Mouse (Mus musculus) cerebellum, adult 2 months (tissue): ENCODE measurements around the gene Psmc3ip. TPM values are rescaled to one million over a fixed set of nuclear protein-coding genes. Genes with fewer than 3 reads are reported as not detected.

Experiments
- DNase-seq, 2 experiments: peaks; one replicate each; pipeline ENCODE4 v3.0.0; 2021
- H3K27ac ChIP-seq: fragments of 200-500 bp; 2 replicates; pipeline ENCODE4 v1.5.1; 2012; ENCODE audit warnings: low read length, control low read depth, inconsistent platforms; ENCODE audit not compliant: insufficient read depth
- H3K27me3 ChIP-seq: fragments of 200-500 bp; 2 replicates; pipeline ENCODE4 v1.6.1; 2012; ENCODE audit warnings: inconsistent platforms, mild to moderate bottlenecking, low read length, moderate library complexity; ENCODE audit not compliant: control insufficient read depth, insufficient read depth
- H3K4me1 ChIP-seq: fragments of 200-500 bp; 2 replicates; pipeline ENCODE4 v1.6.1; 2011; ENCODE audit warnings: low read length; ENCODE audit not compliant: control insufficient read depth, insufficient read depth
- H3K4me3 ChIP-seq: fragments of 200-500 bp; replicated peaks from 2 replicates; pipeline ENCODE3; 2011; ENCODE audit warnings: mild to moderate bottlenecking, low read depth, low read length, control low read depth; ENCODE audit not compliant: insufficient read depth
- CTCF ChIP-seq: fragments of 200-500 bp; IDR thresholded peaks from 2 replicates; pipeline ENCODE4 v1.5.1; 2011; ENCODE audit warnings: low read depth, mild to moderate bottlenecking, control low read depth, low read length, moderate library complexity, borderline replicate concordance; ENCODE audit not compliant: insufficient read depth
- POLR2A ChIP-seq: fragments of 200-500 bp; IDR thresholded peaks from 2 replicates; pipeline ENCODE4 v1.6.1; 2011; ENCODE audit warnings: low read length, control low read depth, borderline replicate concordance; ENCODE audit not compliant: insufficient read depth
- WGBS: fragments of 180-500 bp; shearing (Covaris S2); methylation state at CpG from one replicate; pipeline ENCODE4 v1.1.7; 2018; 5-methylcytosine and 5-hydroxymethylcytosine counted together
- polyA plus RNA-seq: library from polyadenylated mRNA; depleted of rRNA; stranded (reverse); fragments of >200 nt; gene quantifications from 2 replicates; pipeline ENCODE4 v1.2.3, GENCODE M21; 2012

Psmc3ip gene
- polyA plus RNA-seq, 1 experiment = 5.3 TPM

- no peak for TF ChIP-seq CTCF
- no peak for TF ChIP-seq POLR2A
Measured at GRCm38 (mm10) chr11:101120545-101121188, 25.4 kb upstream of the Psmc3ip start.

DNA sequence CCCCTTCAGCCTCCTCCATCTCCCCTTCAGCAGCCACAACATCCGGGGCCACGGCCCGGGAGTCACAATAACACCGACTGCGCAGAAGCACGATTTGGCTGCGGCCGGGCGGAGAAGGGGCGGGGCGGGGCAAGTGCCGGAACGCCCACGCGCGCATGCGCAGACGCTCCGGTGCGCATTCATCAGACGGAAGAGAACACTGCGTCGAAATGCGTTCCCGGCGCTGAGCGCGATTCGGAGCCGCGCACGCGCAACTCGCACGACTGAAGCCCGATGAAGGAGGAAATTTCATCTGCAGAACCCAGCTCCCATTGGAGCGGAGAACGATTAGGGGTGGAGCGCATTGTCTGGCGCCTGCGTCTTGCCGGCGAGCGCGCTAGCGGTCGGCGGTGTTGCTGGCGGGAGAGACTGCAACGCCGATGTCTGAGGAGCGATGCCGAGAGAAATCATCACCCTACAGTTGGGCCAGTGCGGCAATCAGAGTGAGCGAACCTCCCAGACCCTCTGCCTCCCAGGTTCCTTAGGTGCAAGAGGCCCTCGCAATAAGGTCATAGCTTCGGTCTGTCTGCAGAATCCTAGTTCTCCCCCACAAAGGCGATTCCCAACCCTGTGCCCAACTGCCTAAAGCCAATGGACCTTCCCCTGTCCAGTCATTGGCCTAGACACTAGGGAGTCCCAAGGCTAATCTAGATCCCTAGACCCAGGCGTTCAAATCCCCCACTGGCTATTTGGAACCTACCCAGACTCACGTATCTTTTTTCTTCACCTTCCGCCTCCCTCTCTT lies 24.7 kb upstream of the Psmc3ip start, which contains the start of the genes Retreg3 and Tubg1:
TSS of gene Retreg3 (minus strand) at position 133 of the 784 bp plus-strand sequence.
TSS of gene Tubg1 (plus strand) at position 178 of the 784 bp plus-strand sequence.
- Histone ChIP-seq H3K27ac (peak within 1 kb of the TSS; percentile 84), H3K4me3 (peak within 1 kb of the TSS; percentile 92), H3K27me3 (no peaks in the 10 kb centered on the region), H3K4me1 (peaks cover 7% of the 10 kb centered on the region; the same call in 1 of the 2 replicates)
- WGBS = under 1% methylated on average over 61 of the region's 61 CpGs
- peak; percentile 92 for TF ChIP-seq POLR2A
- TF ChIP-seq CTCF = no peak
- peak; percentile 99 to 100 for DNase-seq

More at GRCm38 (mm10) chr11:101120545-101121188, 25.4 kb upstream of the Psmc3ip start:
- Histone ChIP-seq H3K4me3 (peak overlapping the region; percentile 85), H3K4me1 (peaks cover 11% of the 10 kb centered on the region; the same call in 1 of the 2 replicates), H3K27me3 (no peaks in the 10 kb centered on the region), H3K27ac (peak overlapping the region; percentile 84)
- no peak for DNase-seq
- WGBS = 7% methylated on average over 19 of the region's 19 CpGs

- H3K4me1 ChIP-seq = peaks cover 7% of the 10 kb centered on the region; the same call in 1 of the 2 replicates
- no peaks in the 10 kb centered on the region for H3K27me3 ChIP-seq
- H3K27ac ChIP-seq = peak overlapping the region; percentile 75
- no peak for TF ChIP-seq CTCF
- no peak for TF ChIP-seq POLR2A
- DNase-seq = no peak
- peak overlapping the region; percentile 92 for H3K4me3 ChIP-seq
- under 1% methylated on average over 39 of the region's 39 CpGs for WGBS
Measured at GRCm38 (mm10) chr11:101119131-101119760, 24.0 kb upstream of the Psmc3ip start.

GRCm38 (mm10) chr11:101118105-101118504 lies 22.9 kb upstream of the Psmc3ip start:
- no peak overlapping the region for H3K27ac ChIP-seq
- peak overlapping the region; percentile 46 for H3K4me3 ChIP-seq
- WGBS = 25% methylated on average over 4 of the region's 4 CpGs
- TF ChIP-seq POLR2A (no peak), CTCF (no peak)
- H3K27me3 ChIP-seq = no peaks in the 10 kb centered on the region
- DNase-seq = no peak
- H3K4me1 ChIP-seq = peaks cover 7% of the 10 kb centered on the region; the same call in 1 of the 2 replicates

DNA sequence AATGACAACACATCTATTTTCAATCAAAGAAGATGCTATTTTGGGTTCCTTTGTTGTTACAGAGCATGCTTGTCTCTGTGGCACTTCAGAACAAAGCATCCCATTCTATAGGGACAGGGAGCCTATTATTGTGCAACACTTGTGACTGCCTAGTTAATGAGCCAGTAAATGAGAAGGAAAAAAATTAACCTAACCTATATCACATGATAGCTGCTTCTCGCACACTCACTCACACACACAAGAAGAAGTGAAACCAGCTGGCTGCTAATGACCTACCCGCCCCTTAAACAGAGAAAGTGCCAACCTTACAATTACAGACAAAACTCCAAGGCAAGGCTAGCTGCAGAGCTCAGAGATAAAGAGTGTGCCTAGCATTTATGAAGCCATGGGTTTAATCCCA lies 20.3 kb upstream of the Psmc3ip start:
- H3K4me1 ChIP-seq = peaks cover 4% of the 10 kb centered on the region; the same call in 1 of the 2 replicates
- DNase-seq = no peak
- WGBS = 46% methylated on average over 2 of the region's 2 CpGs
- TF ChIP-seq CTCF = no peak
- no peak for TF ChIP-seq POLR2A
- H3K4me3 ChIP-seq = no peak overlapping the region
- peak overlapping the region; percentile 35; the same call in 1 of the 2 replicates for H3K27ac ChIP-seq
- H3K27me3 ChIP-seq = no peaks in the 10 kb centered on the region

GRCm38 (mm10) chr11:101112186-101112585 lies 16.9 kb upstream of the Psmc3ip start:
- Histone ChIP-seq H3K4me1 (peaks cover 6% of the 10 kb centered on the region), H3K4me3 (no peak overlapping the region), H3K27ac (no peak overlapping the region), H3K27me3 (no peaks in the 10 kb centered on the region)
- WGBS = 76% methylated on average over 3 of the region's 3 CpGs
- TF ChIP-seq POLR2A (no peak), CTCF (no peak)
- no peak for DNase-seq

GRCm38 (mm10) chr11:101111178-101111577 lies 15.9 kb upstream of the Psmc3ip start:
- Histone ChIP-seq H3K4me3 (no peak overlapping the region), H3K4me1 (peaks cover 6% of the 10 kb centered on the region), H3K27ac (no peak overlapping the region), H3K27me3 (no peaks in the 10 kb centered on the region)
- no peak for TF ChIP-seq POLR2A
- no peak for TF ChIP-seq CTCF
- 75% methylated on average over 4 of the region's 4 CpGs for WGBS
- no peak for DNase-seq
